Mouse (Mus musculus) forebrain, embryonic 11.5 days (tissue): ENCODE measurements around the gene Cldn10. TPM values are rescaled to one million over a fixed set of nuclear protein-coding genes. Genes with fewer than 3 reads are reported as not detected.
A peak's percentile ranks its signal among the peaks of the same experiment; 100 is the strongest.

Experiments used
- ATAC-seq: fragments of 200-750 bp; cut with Nextera tagmentation; replicated peaks from 2 replicates; pipeline ENCODE4 v1.8.0; 2017; ENCODE audit warnings: moderate TSS enrichment; ENCODE audit not compliant: low FRiP score
- DNase-seq: peaks from one replicate; pipeline ENCODE4 v3.0.0-alpha.2; 2017; ENCODE audit warnings: low spot score
- H3K27ac ChIP-seq: fragments of 300-500 bp; sonication (generic); 2 replicates; pipeline ENCODE4 v1.5.1; 2014; ENCODE audit warnings: low read depth, low read length
- H3K27me3 ChIP-seq: fragments of 300-500 bp; sonication (generic); 2 replicates; pipeline ENCODE4 v1.6.1; 2014; ENCODE audit warnings: mild to moderate bottlenecking, low read length, mixed read lengths; ENCODE audit not compliant: control insufficient read depth, insufficient read depth
- H3K36me3 ChIP-seq: fragments of 300-500 bp; sonication (generic); 2 replicates; pipeline ENCODE4 v1.6.1; 2014; ENCODE audit warnings: mild to moderate bottlenecking, low read length, moderate library complexity, mixed read lengths; ENCODE audit not compliant: control insufficient read depth, insufficient read depth
- H3K4me1 ChIP-seq: fragments of 300-500 bp; sonication (generic); replicated peaks from 2 replicates; pipeline ENCODE4 v1.6.1; 2014; ENCODE audit warnings: low read length, mixed read lengths; ENCODE audit not compliant: control insufficient read depth, insufficient read depth
- H3K4me2 ChIP-seq: fragments of 300-500 bp; sonication (generic); 2 replicates; pipeline ENCODE4 v1.6.1; 2014; ENCODE audit warnings: low read depth, mild to moderate bottlenecking, low read length, moderate library complexity, mixed read lengths; ENCODE audit not compliant: severe bottlenecking
- H3K4me3 ChIP-seq: fragments of 300-500 bp; sonication (generic); 2 replicates; pipeline ENCODE4 v1.5.1; 2014; ENCODE audit warnings: low read depth, low read length
- H3K9ac ChIP-seq: fragments of 300-500 bp; sonication (generic); 2 replicates; pipeline ENCODE4 v1.6.1; 2014; ENCODE audit warnings: low read length
- H3K9me3 ChIP-seq: fragments of 300-500 bp; sonication (generic); 2 replicates; pipeline ENCODE4 v1.6.1; 2016; ENCODE audit warnings: low read length, mixed read lengths; ENCODE audit not compliant: control insufficient read depth
- WGBS: fragments of 180-500 bp; shearing (Covaris S2); extraction: QIAGEN DNeasy Blood & Tissue Kit; methylation state at CpG from one replicate; pipeline ENCODE4 v1.1.7; 2014; 5-methylcytosine and 5-hydroxymethylcytosine counted together
- polyA plus RNA-seq: library from polyadenylated mRNA; unstranded; fragments of >200 nt; fragmentation: Nextera tagmentation; extraction: Ambion mirVana; gene quantifications from 2 replicates; pipeline ENCODE4 v1.2.1, GENCODE M21; 2014

The Cldn10 gene
- 0.53 and 0.84 TPM in 2 replicates for polyA plus RNA-seq

GRCm38 (mm10) chr14:118787621-118788020, at the start of gene Cldn10:
Gene Cldn10 (plus strand): TSS chr14:118787908.
- H3K4me1 ChIP-seq: no peaks in the 10 kb centered on the region
- no peak within 1 kb of the TSS for H3K9ac ChIP-seq
- ATAC-seq (no peak), DNase-seq (no peak)
- no peak within 1 kb of the TSS for H3K4me3 ChIP-seq
- H3K27ac ChIP-seq: no peak within 1 kb of the TSS
- no peaks in the 10 kb centered on the region for H3K9me3 ChIP-seq
- H3K36me3 ChIP-seq: no peaks in the 10 kb centered on the region
- H3K4me2 ChIP-seq: no peak within 1 kb of the TSS
- no peaks in the 10 kb centered on the region for H3K27me3 ChIP-seq
- WGBS: 86% methylated on average over 4 of the region's 4 CpGs

- no peak overlapping the region for H3K4me2 ChIP-seq
- no peak overlapping the region for H3K9ac ChIP-seq
- peaks cover 4% of the 10 kb centered on the region; the same call in 1 of the 2 replicates for H3K9me3 ChIP-seq
- H3K36me3 ChIP-seq: no peaks in the 10 kb centered on the region
- ATAC-seq: no peak
- H3K4me1 ChIP-seq: peaks cover 10% of the 10 kb centered on the region; the same call in 1 of the 2 replicates
- no peak for DNase-seq
- H3K27ac ChIP-seq: no peak overlapping the region
- no peaks in the 10 kb centered on the region for H3K27me3 ChIP-seq
- H3K4me3 ChIP-seq: no peak overlapping the region
These were observed 45.9 kb upstream of the Cldn10 start for GRCm38 (mm10) chr14:118741780-118742179.

GRCm38 (mm10) chr14:118742862-118743261, 44.8 kb upstream of the Cldn10 start:
- Histone ChIP-seq H3K4me2 (no peak overlapping the region), H3K27ac (no peak overlapping the region), H3K9ac (no peak overlapping the region), H3K36me3 (no peaks in the 10 kb centered on the region), H3K4me1 (peaks cover 6% of the 10 kb centered on the region; the same call in 1 of the 2 replicates), H3K27me3 (no peaks in the 10 kb centered on the region), H3K9me3 (peaks cover 4% of the 10 kb centered on the region; the same call in 1 of the 2 replicates), H3K4me3 (no peak overlapping the region)
- DNase-seq (no peak), ATAC-seq (no peak)
- 72% methylated on average over 5 of the region's 5 CpGs for WGBS

- Histone ChIP-seq H3K4me1 (no peaks in the 10 kb centered on the region; the same call in 1 of the 2 replicates), H3K27ac (no peak overlapping the region), H3K27me3 (no peaks in the 10 kb centered on the region), H3K9me3 (no peaks in the 10 kb centered on the region), H3K4me3 (no peak overlapping the region), H3K4me2 (no peak overlapping the region), H3K36me3 (no peaks in the 10 kb centered on the region), H3K9ac (no peak overlapping the region)
- DNase-seq (no peak), ATAC-seq (no peak)
- WGBS: 90% methylated on average over 2 of the region's 2 CpGs
These were observed 38.6 kb upstream of the Cldn10 start for GRCm38 (mm10) chr14:118749068-118749467.

- H3K4me3 ChIP-seq: no peak overlapping the region
- ATAC-seq: no peak; the same call in 1 of the 2 replicates
- H3K4me1 ChIP-seq: no peaks in the 10 kb centered on the region; the same call in 1 of the 2 replicates
- WGBS: 47% methylated on average over 4 of the region's 4 CpGs
- no peaks in the 10 kb centered on the region for H3K27me3 ChIP-seq
- H3K36me3 ChIP-seq: no peaks in the 10 kb centered on the region
- H3K9me3 ChIP-seq: no peaks in the 10 kb centered on the region
- no peak overlapping the region for H3K27ac ChIP-seq
- H3K4me2 ChIP-seq: no peak overlapping the region
- DNase-seq: no peak
- no peak overlapping the region for H3K9ac ChIP-seq
These were observed 38.0 kb upstream of the Cldn10 start for GRCm38 (mm10) chr14:118749715-118750114.

GRCm38 (mm10) chr14:118750505-118751192, 37.1 kb upstream of the Cldn10 start:
- no peak overlapping the region for H3K27ac ChIP-seq
- 0 out of 2 replicates have a peak, but pooled peaks have one; percentile 33 for ATAC-seq
- WGBS: 87% methylated on average over 6 of the region's 6 CpGs
- H3K4me2 ChIP-seq: no peak overlapping the region
- no peaks in the 10 kb centered on the region for H3K36me3 ChIP-seq
- no peak overlapping the region for H3K4me3 ChIP-seq
- DNase-seq: no peak
- no peaks in the 10 kb centered on the region; the same call in 1 of the 2 replicates for H3K4me1 ChIP-seq
- no peak overlapping the region for H3K9ac ChIP-seq
- no peaks in the 10 kb centered on the region for H3K27me3 ChIP-seq
- H3K9me3 ChIP-seq: no peaks in the 10 kb centered on the region

- ATAC-seq (no peak), DNase-seq (no peak)
- Histone ChIP-seq H3K9me3 (no peaks in the 10 kb centered on the region), H3K4me2 (no peak overlapping the region), H3K27me3 (no peaks in the 10 kb centered on the region), H3K9ac (no peak overlapping the region), H3K4me1 (no peaks in the 10 kb centered on the region; the same call in 1 of the 2 replicates), H3K36me3 (no peaks in the 10 kb centered on the region), H3K27ac (no peak overlapping the region), H3K4me3 (no peak overlapping the region)
- 72% methylated on average over 8 of the region's 8 CpGs for WGBS
These were observed 36.4 kb upstream of the Cldn10 start for GRCm38 (mm10) chr14:118751193-118751753.

GRCm38 (mm10) chr14:118756015-118756414, 31.7 kb upstream of the Cldn10 start:
- Histone ChIP-seq H3K4me2 (no peak overlapping the region), H3K36me3 (no peaks in the 10 kb centered on the region), H3K27me3 (no peaks in the 10 kb centered on the region), H3K4me3 (no peak overlapping the region), H3K9me3 (no peaks in the 10 kb centered on the region), H3K4me1 (no peaks in the 10 kb centered on the region), H3K9ac (no peak overlapping the region), H3K27ac (no peak overlapping the region)
- no peak for DNase-seq
- no peak for ATAC-seq
- 86% methylated on average over 4 of the region's 4 CpGs for WGBS
